Mouse (Mus musculus) lung, adult 2 months (tissue): ENCODE data around the gene Utrn. TPM values are rescaled to one million over a fixed set of nuclear protein-coding genes. Genes with fewer than 3 reads are reported as not detected.

Source experiments
- DNase-seq: peaks from one replicate; pipeline ENCODE4 v3.0.0; 2022
- H3K4me1 ChIP-seq: fragments of 200-500 bp; 2 replicates; pipeline ENCODE4 v1.6.1; 2011; ENCODE audit warnings: low read length; ENCODE audit not compliant: control insufficient read depth, insufficient read depth
- H3K4me3 ChIP-seq: fragments of 200-500 bp; replicated peaks from 2 replicates; pipeline ENCODE3; 2011; ENCODE audit warnings: low read depth, mild to moderate bottlenecking, control low read depth, low read length; ENCODE audit errors: extremely low read depth
- CTCF ChIP-seq: fragments of 200-500 bp; IDR thresholded peaks from 2 replicates; pipeline ENCODE4 v1.5.1; 2011; ENCODE audit warnings: mild to moderate bottlenecking, low read length, control low read depth; ENCODE audit not compliant: insufficient read depth
- POLR2A ChIP-seq: fragments of 200-500 bp; IDR thresholded peaks from 2 replicates; pipeline ENCODE4 v1.6.1; 2011; ENCODE audit warnings: low read depth, mild to moderate bottlenecking, control low read depth, low read length, borderline replicate concordance; ENCODE audit errors: extremely low read depth
- WGBS: fragments of 180-500 bp; shearing (Covaris S2); methylation state at CpG from one replicate; pipeline ENCODE4 v1.1.7; 2018; 5-methylcytosine and 5-hydroxymethylcytosine counted together
- polyA plus RNA-seq: library from polyadenylated mRNA; depleted of rRNA; stranded (reverse); fragments of >200 nt; gene quantifications from 2 replicates; pipeline ENCODE4 v1.2.3, GENCODE M21; 2012

The Utrn gene
- polyA plus RNA-seq, 1 experiment: 59.1 TPM

DNA sequence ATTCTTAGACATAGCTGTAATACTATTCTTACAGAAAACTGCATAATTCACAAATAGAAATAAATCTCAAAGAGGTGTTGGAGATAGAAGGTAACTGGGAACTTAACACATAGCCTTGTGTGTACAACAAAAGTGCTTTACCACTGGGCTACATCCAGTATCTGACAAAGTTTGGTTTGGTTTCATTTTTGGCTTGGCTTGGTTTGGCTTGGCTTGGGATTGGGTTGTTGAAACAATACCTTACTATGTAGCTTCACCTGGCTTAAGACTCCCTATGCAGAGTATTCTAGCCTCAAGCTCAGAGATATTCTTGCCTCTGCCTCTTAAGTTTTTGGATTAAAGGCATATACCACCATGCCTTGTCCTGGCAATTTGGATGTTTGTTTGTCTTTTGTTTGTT lies 183.5 kb downstream of the Utrn start:
- Histone ChIP-seq H3K4me3 (no peak overlapping the region), H3K4me1 (no peaks in the 10 kb centered on the region)
- no peak for TF ChIP-seq CTCF
- no peak for TF ChIP-seq POLR2A
- DNase-seq: no peak

DNA sequence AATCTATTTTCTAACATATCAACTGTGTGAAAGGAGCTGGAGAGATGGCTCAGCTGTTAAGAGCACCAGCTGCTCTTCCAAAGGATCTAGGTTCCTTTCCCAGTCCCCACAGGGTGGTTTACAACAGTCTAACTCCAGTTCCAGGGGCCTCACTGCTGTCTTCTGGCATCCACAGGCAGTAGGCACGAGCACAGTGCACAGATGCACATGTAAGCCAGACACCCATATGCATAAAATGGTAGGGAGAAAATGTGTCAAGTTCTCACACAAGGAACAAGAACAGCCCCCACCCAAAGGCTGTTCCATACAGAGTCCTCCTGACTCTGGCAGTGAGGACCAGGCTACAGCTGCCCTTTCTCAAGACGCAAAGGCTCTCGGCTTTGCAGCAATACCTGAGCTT lies 185.1 kb downstream of the Utrn start:
- DNase-seq: no peak
- no peaks in the 10 kb centered on the region for H3K4me1 ChIP-seq
- TF ChIP-seq POLR2A: no peak
- no peak for TF ChIP-seq CTCF
- WGBS: 63% methylated on average over 3 of the region's 3 CpGs
- H3K4me3 ChIP-seq: no peak overlapping the region

DNA sequence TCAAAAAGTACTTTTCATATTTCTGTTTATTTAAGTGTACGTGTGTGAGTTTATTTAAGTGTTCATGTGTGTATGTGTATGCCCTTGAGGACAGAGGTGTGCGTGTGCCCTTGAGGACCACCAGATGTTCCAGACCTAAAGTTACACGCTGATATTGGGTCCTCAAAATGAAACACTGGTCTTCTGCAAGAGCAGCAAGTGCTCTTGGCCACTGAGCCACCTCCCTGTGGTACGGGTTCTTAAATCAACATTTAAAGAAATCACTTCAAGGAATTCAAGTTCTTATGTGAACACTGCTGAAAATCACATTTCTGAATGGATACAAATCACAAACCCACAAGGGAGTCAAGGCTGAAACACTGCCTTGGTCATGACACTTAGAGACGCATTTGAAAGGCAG lies 195.9 kb downstream of the Utrn start:
- no peak for TF ChIP-seq CTCF
- no peak for TF ChIP-seq POLR2A
- no peak overlapping the region for H3K4me3 ChIP-seq
- DNase-seq: no peak
- WGBS: 70% methylated on average over 5 of the region's 5 CpGs
- no peaks in the 10 kb centered on the region for H3K4me1 ChIP-seq

DNA sequence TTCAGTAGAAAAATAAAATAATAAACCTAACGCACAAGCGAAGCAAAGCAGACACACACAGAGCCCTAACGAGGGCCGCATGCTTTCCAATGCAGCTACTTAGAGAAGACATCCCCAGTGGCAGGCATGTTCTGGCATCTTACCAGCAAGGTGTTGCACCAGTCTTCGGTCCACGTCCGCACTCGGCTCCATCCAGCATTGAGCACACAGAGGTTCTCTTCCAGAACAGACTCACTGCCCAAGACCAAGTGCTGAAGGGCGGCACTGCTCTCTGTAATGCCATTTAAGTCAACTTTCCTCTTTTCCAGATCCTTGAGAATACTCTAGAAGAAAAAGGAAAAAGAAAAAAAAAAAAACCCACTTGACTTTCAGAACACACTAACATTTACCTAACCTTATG lies 197.6 kb downstream of the Utrn start:
- TF ChIP-seq CTCF: no peak
- no peak for TF ChIP-seq POLR2A
- DNase-seq: no peak
- H3K4me3 ChIP-seq: no peak overlapping the region
- no peaks in the 10 kb centered on the region for H3K4me1 ChIP-seq
- 79% methylated on average over 9 of the region's 9 CpGs for WGBS

DNA sequence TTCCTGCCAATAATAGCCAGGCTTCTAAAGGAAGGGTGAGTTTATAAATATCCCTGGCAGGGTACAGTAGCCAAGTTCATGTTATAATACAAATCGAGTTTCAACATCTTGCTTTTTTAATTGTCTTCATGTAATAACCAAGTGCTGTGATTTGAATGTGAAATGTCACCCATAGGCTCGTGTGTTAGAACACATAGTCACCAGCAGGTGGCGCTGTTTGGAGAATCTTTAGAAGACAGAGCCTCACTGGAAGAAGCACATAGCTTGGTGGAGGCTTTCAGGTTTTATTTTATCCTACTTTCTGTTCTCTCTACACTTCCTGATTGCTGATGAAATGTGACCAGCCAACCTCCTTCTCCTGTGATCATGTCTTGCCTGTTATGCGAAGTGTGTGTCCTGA lies 207.1 kb downstream of the Utrn start:
- no peaks in the 10 kb centered on the region for H3K4me1 ChIP-seq
- no peak overlapping the region for H3K4me3 ChIP-seq
- no peak for DNase-seq
- no peak for TF ChIP-seq POLR2A
- TF ChIP-seq CTCF: no peak
- 87% methylated on average over 4 of the region's 4 CpGs for WGBS

DNA sequence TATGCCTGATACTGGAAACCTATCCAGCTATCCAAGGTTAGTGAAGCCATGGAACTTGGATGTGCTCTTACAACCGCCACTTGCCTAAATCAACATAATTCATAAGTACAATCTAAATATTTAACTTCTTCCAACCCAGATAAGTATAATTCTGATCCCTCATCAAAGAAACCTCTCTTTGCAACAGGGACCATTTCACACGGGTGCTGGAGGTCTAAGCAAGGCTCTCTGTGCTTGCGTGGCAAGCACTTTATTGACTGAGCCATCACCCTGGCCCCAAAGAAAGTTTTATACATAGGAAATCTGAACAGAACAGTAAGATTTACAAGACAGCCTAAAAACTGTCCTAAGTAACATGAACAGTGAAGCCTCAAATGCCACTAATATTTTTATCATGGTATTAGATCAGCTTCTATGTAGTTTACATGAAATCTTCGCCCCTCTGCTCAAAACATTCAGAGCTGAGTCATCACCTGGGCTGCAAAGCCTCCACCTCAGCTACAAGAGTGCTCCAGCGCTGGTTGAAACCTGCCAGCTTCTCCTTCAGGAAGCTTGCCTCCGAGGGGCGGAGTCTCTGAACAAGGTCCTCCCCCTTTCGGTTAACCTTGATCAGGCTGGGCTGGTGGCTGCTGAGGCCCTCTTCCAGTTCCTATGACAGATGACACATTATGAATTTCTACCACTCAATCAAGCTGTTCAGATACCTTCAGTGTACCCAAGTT lies 211.0 kb downstream of the Utrn start:
- TF ChIP-seq POLR2A: no peak
- TF ChIP-seq CTCF: no peak
- WGBS: 58% methylated on average over 8 of the region's 8 CpGs
- Histone ChIP-seq H3K4me1 (no peaks in the 10 kb centered on the region), H3K4me3 (no peak overlapping the region)
- DNase-seq: peak; percentile 54

DNA sequence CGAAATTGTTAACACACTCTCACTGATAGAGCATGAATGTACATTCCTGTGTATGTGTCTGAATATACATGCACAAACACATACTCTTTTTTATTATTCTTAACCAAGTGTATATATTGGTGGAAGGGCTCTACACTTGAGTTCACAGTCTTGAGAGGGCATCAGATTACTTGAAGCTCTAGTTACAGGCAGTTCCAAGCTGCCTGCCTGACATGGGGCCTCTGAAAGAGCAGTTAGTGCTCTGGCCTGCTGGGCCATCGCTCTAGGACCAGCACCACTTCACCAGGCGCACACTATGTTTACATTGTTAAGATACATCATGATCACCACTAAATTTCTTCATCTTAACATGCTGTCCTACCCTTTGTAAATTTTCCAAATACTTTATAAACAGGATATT lies 216.2 kb downstream of the Utrn start:
- 59% methylated on average over 3 of the region's 3 CpGs for WGBS
- DNase-seq: no peak
- no peak for TF ChIP-seq CTCF
- TF ChIP-seq POLR2A: no peak

DNA sequence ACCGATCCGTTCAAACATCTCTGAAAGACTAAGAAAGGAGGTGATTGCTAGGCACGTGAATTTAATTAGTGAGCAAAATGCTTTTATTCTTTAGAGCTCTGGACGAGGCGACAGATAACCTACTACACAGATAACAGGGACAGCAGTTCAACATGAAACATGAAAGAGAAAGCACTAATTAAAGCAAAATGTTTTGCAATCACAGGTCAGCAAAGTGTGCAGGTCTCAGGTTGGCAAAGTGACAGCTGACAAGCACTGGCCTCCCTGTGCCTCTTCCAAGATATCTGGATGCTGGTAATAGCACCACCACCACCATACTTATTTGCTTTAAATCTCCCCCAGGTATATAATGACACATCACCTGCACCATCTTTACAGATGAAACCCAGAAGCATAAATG lies 223.0 kb downstream of the Utrn start:
- H3K4me3 ChIP-seq: no peak overlapping the region
- 82% methylated on average over 5 of the region's 5 CpGs for WGBS
- no peaks in the 10 kb centered on the region for H3K4me1 ChIP-seq
- no peak for TF ChIP-seq CTCF
- no peak for TF ChIP-seq POLR2A
- no peak for DNase-seq

More for the DNA sequence above, 216.2 kb downstream of the Utrn start:
- no peak overlapping the region for H3K4me3 ChIP-seq
- no peaks in the 10 kb centered on the region for H3K4me1 ChIP-seq

DNA sequence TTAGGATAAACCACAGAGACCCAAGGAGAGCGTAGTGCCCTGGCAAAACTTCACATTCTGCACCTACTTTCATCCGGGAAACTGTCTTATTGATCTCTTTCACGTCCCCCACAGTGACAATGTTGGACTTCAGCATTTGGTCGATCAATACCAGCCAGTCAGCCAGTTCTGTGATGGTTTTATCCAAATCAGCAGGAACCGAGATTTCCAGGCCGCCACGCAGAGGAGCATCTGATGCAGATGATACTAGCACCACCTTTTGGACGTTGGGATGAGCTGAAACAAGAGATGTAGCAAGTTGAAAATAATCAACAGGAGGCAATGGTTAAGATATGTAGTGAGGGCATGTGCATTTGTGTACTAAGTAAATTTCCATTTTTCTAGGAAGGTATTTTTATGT lies 225.8 kb downstream of the Utrn start:
- DNase-seq: no peak
- 82% methylated on average over 8 of the region's 8 CpGs for WGBS

DNA sequence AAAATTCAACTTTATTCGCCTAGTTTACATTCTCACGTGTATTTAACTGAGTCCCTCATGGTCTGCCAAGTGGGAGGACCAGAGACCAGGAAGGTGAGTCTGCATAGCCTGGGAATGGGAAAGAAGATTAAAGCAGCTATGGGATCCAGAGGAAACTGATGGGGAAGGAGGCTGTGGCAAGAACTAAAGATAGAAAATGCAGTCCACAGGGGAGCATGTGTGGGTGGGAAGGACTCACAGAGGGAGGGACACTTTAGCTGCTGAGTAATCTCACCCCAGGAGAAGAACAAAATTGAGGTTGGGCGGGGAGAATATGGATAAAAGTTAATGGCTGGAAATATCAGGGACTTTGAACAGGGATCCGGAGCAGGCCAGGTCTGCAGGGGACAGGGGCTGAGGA lies 229.5 kb downstream of the Utrn start:
- DNase-seq: no peak
- no peak overlapping the region for H3K4me3 ChIP-seq
- 88% methylated on average over 4 of the region's 4 CpGs for WGBS
- H3K4me1 ChIP-seq: no peaks in the 10 kb centered on the region
- TF ChIP-seq POLR2A (no peak), CTCF (no peak)

More for the DNA sequence above, 225.8 kb downstream of the Utrn start:
- no peak for TF ChIP-seq CTCF
- TF ChIP-seq POLR2A: no peak
- Histone ChIP-seq H3K4me3 (no peak overlapping the region), H3K4me1 (no peaks in the 10 kb centered on the region)

DNA sequence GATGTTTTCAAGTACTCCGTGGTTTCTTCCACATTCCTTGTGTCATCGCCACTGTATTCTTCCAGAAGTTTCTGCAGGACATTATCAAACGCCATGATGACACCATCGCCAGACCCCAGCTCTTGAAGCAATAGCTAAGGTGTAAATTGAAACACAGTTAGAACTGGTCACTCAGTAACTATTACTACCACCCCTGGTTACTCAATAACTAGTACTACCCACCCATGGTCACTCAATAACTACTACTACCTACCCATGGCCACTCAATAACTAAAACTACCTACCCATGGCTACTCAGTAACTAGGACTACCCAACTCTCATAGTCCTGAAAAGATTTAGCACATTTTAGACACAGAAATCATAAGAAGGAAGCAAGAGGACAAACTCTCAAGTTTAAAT lies 235.2 kb downstream of the Utrn start:
- no peak for DNase-seq

More for the DNA sequence above, 235.2 kb downstream of the Utrn start:
- no peak for TF ChIP-seq POLR2A
- TF ChIP-seq CTCF: no peak
- Histone ChIP-seq H3K4me1 (no peaks in the 10 kb centered on the region), H3K4me3 (no peak overlapping the region)
- 90% methylated on average over 4 of the region's 4 CpGs for WGBS
